Mouse (Mus musculus) E14TG2a.4 (cell line): ENCODE measurements at regions not wholly inside any gene's neighbourhood (a gene's known extent, or its start where the extent isn't known, plus 50 kb on each side); places are given as distances from the start of the nearest gene placed in this dataset.

Source experiments
- CTCF ChIP-seq: conservative IDR thresholded peaks from 2 replicates; pipeline ENCODE4 v1.5.1; 2014; ENCODE audit warnings: low read length
- NANOG ChIP-seq: IDR thresholded peaks from 2 replicates; pipeline ENCODE4 v1.6.1; 2014; ENCODE audit warnings: borderline replicate concordance, low read length, mixed read lengths
- POU5F1 ChIP-seq: IDR thresholded peaks from 2 replicates; pipeline ENCODE4 v1.6.1; 2014; ENCODE audit warnings: low read length, borderline replicate concordance

DNA sequence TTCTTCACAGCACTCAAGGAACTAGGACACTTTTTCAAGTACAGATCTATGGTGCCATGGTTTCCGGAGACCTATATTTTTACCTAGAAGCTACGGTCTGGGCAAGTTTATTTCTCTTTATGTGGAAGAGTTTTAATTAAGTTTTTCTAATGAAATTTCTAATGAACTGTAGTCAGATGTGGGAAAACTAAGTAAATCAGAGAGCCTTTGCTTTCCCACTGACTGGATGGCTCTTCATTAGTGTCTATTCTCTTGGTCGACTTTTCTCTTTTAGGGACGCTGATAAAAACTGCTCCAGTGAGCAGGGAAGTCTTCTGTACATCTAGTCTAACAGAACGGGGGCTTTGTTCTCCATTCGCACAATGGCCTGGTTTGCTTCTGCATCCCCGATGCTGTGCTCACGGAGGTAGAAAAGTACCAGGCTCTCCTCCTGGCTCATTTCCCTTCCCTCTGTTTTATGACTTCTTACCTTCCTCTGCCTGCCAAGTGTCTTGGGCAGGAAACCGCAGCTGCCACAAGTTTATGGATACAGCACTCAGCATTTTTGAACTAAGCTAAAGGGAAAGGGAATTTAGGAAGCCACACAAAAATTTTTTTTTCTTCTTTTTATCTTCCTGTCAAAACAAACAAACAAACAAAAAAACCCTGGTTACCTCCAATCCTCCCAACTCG, 749.6 kb downstream of the Tmem132b start:
- TF ChIP-seq CTCF (no peak), NANOG (no peak), POU5F1 (no peak)
